Mouse (Mus musculus) retina, postnatal 1 day (tissue): ENCODE results near the gene D6Wsu163e.
A peak's percentile ranks its signal among the peaks of the same experiment; 100 is the strongest.

ENCODE experiments used
- DNase-seq: peaks from one replicate; pipeline ENCODE4 v3.0.0-alpha.2; 2012

The D6Wsu163e gene

GRCm38 (mm10) chr6:127010021-127010420, 70.3 kb downstream of the D6Wsu163e start:
- no peak for DNase-seq

- DNase-seq = no peak
Observed at GRCm38 (mm10) chr6:127011947-127012535, 72.3 kb downstream of the D6Wsu163e start.

GRCm38 (mm10) chr6:127014906-127015770, 75.4 kb downstream of the D6Wsu163e start, which contains the start of gene Fgf6:
Gene Fgf6 (plus strand): TSS chr6:127015586.
- DNase-seq = no peak

DNA sequence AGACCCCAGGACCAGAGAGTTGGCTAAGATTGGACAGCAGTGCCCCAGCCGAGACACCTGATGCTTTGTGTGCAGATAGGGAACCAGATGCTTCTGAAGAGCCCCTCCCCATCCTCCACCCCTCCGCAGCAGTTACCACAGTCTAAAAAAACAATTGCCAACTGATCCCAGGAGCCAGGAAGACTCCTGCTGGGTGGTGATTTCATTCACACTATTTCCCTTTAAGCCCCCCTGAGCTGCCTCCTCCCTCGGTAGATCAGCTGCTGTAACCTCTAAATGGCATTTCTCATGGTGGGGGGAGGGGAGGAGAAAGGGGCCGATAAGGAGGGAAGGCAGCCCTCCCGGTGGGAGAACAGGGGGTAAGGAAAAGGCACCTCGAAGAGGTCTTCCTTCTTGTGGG, 79.5 kb downstream of the D6Wsu163e start:
- peak; percentile 22 for DNase-seq

GRCm38 (mm10) chr6:127020431-127020830, 80.7 kb downstream of the D6Wsu163e start:
- peak; percentile 2 for DNase-seq

DNA sequence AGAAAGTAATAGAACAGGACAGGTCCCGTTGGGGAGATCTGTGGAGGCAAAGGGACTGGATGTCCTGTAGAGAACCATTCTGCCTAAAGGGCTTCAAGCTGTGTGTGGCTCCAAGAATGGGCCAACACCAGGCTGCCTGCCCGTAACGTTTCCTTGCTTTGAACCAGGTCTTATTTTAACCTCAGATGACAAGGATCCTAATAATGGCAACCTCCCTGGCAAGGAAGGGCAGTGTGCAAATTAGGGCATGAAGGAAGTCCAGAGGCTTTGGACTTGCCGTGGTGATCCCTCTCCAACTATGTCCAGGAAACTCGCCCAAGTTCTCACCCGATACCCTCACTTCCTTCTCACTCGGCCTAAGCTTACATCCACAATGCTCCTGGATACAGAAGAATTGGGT, 85.1 kb downstream of the D6Wsu163e start:
- no peak for DNase-seq
